Mouse (Mus musculus) kidney, adult 18-20 months (tissue): Measurements from ENCODE around the gene Olfr1368.

Source experiments
- DNase-seq: peaks from one replicate; pipeline ENCODE4 v3.0.0; 2021

Gene Olfr1368

DNA sequence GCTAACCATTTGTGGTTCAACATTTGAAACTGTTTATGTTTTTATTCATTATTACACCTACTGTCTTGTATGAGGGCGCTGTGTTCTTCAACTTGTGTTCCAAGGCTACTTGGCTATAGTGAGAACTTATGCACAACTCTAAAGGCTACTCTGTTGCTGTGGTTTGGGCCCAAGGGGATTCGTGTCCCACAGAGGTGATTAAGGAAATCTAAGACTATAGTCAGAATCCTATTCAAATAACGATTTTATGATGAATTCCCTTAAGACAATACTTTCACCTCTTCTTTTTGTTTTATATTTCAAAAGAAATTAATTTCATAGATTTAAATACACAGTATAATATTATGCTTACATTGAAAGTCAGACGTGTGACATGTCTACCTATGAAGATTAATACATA is at the start of gene Olfr1368:
Gene Olfr1368, minus strand, starts transcription at position 101 of the 400 bp plus-strand sequence.
- no peak for DNase-seq

DNA sequence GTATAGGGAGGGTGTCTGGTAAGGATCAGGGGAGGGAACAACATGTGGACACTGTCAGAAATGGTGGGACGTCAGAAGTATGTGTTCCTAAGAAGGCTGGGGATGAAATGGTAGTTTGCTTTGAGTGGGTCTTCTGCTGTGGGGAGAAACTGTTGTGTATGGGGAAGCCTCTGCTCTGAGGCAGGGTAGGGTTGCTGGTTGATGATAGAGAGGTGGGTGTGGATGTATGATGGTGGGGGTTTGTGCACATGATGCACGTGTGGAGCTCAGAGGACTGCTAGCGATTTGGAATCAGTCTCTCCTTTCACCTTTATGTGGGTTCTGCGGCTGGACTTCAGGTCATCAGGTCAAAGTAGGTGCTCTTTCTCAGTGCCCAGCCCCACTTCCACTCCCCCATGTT is 39.9 kb upstream of the Olfr1368 start:
- no peak for DNase-seq

DNA sequence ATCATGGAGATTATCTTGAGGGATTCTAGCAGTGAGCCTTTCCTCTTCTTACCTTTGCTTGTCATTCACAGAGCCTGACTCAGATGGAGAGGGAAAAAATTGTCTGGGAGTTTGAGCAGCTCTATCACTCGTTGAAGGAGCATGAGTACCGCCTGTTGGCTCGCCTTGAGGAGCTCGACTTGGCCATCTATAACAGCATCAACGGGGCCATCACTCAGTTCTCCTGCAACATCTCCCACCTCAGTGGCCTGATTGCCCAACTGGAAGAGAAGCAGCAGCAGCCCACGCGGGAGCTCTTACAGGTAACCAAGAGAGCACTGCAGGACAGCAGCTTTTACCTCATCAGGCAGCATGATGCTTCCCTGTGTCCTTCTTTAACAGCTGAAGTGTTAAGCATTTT is 38.0 kb upstream of the Olfr1368 start:
- DNase-seq: no peak

- no peak for DNase-seq
These were observed 37.4 kb upstream of the Olfr1368 start for GRCm38 (mm10) chr13:21183066-21183465.

DNA sequence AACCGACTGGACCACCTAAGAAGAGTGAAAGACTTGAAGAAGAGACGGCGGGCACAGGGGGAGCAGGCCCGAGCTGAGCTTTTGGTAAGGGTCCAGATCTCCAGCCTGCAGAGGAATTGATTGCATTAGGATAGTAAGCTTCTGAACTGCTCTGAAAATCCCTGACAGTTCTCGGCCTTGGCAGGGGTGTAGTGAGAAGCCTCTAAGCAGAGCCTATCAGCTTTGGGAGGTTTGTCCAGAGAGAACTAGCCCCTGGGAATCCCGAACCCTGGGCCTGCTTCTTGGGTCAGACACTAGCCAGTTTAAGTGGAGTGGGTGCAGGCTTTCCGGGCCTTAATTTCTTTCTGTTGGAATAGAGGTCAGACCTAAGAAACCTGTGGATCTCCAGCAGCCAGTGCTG is 36.3 kb upstream of the Olfr1368 start:
- no peak for DNase-seq

DNA sequence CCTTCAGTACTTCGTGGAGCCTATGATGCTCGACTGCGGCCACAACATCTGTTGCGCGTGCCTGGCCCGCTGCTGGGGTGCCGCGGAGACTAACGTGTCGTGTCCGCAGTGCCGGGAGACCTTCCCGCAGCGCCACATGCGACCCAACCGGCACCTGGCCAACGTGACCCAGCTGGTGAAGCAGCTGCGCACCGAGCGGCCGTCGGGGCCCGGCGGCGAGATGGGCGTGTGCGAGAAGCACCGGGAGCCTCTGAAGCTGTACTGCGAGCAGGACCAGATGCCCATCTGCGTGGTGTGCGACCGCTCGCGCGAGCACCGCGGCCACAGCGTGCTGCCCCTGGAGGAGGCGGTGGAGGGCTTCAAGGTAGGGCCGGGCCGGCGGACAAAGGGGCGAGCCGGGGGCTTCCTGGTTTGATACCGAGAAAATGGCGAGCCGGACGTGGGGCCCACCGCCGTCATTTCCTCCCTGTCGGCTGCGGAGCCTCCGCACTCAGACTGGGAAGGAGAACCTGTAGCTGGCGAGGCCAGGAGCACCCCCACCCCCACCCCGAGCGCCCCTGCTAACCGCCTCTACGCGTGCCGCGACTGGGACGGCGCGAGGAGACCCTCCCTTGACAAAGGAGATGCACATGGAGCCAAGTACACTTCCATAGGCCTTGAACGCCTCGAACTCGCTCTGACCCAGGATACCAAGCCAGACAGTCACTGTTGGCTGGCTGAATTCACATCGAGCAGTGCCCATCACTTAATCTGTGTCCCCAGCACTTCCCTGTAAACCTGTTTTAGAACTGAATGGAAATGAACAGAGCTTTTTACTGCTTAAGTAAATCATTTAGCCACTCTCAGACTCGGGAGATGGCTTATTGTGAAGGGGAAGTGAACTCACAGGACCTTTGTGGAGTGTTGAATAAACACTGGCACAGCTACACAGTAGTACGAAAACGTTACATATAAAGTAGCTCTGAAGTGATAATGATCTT is 35.2 kb upstream of the Olfr1368 start:
- no peak for DNase-seq

- peak; percentile 98 for DNase-seq
These were observed 34.3 kb upstream of the Olfr1368 start for GRCm38 (mm10) chr13:21179724-21180550.

DNA sequence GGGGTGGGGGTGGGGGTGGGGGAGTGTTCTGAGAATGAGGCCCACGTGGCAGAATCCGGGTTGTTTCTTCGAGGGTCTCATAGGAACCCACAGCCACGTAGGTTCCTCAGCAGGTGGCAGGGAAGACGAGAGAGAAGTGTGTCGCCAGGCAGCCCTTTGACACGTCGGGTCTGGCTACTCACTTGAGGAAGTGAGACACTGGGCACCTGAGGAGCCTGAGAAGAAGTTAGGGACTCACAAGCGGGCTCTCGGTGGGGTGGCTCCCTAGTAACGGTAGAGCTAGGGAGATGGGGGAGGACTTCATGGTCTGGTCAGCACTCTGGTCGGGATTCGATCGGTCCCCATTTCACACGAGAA is 33.7 kb upstream of the Olfr1368 start, which contains the start of gene Trim27:
Gene Trim27, plus strand, starts transcription at position 79 of the 357 bp plus-strand sequence.
- no peak for DNase-seq

GRCm38 (mm10) chr13:21178364-21178763 is 32.7 kb upstream of the Olfr1368 start:
- no peak for DNase-seq

DNA sequence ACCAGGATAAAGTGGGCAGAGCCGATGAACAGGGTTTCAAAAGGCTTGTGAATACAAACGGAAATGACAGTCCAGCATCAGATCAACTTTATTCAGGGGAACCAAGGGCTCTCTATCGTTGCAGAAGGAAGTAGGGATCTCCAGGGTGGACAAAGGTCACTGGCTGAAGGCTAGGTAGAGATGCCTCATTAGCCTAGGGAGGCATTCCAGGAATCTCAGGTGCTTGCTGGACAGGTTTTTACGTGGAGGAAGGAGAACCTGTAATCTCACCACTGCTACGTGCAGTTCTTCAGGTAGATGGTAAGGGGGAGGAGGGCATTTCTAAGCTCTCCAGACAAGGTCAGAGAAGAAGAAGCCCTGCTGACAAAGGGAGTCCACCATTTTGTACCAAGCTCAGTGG is 32.0 kb upstream of the Olfr1368 start:
- DNase-seq: no peak

GRCm38 (mm10) chr13:21176733-21177132 is 31.1 kb upstream of the Olfr1368 start:
- DNase-seq: no peak

GRCm38 (mm10) chr13:21173072-21173471 is 27.4 kb upstream of the Olfr1368 start:
- DNase-seq: peak; percentile 88

GRCm38 (mm10) chr13:21172241-21173027 is 26.8 kb upstream of the Olfr1368 start:
- peak; percentile 72 for DNase-seq

- no peak for DNase-seq
These were observed 26.0 kb upstream of the Olfr1368 start for GRCm38 (mm10) chr13:21171600-21172150.

DNA sequence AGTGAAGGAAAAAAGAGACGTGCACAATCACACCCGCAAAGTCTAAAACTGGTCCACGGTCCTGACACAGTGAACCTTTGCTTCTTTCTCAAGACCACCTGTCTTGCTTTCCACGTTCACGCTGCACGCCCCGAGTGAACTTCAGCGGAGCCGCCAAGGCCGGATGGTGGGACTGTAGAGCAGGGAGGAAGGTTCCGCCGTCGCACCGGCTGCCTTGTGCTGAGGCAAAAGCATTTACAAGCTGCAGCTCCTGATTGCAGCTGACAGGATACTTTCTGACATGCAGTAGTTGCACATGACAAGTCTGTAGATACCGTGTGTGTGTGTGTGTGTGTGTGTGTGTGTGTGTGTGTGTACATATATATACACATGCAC is 25.5 kb upstream of the Olfr1368 start:
- DNase-seq: no peak

GRCm38 (mm10) chr13:21170431-21171155 is 24.9 kb upstream of the Olfr1368 start:
- no peak for DNase-seq

DNA sequence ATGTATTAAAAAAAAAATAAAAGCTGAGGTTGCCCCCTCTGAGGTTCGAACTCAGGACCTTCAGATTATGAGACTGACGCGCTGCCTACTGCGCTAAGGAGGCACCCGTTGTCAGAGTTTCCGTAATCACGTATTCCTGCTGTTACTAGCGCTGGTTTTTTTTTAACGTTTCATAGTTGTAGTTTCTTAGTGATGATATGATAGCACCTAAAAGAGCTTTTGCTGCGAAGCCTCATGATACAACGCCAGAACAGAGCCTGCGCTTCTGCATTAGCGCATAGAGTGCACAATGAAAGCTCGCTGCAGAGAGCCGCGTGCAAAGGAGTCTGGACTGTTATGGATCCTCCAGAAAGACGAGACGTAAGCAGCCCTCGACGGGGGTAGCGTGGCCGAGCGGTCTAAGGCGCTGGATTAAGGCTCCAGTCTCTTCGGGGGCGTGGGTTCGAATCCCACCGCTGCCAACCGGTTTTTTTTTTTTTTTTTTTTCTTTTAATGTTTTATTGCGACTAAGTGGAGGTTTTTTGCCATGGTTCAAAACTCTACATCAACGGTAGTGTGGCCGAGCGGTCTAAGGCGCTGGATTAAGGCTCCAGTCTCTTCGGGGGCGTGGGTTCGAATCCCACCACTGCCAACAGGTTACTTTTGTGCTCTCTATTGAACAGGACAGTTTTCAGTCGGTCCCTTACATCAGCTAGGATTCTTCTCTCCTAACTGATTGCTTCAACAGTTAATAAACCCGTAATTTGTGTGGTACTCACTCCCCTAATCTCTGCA is 24.2 kb upstream of the Olfr1368 start:
- peak; percentile 85 for DNase-seq

- DNase-seq: peak; percentile 14
These were observed 23.5 kb upstream of the Olfr1368 start for GRCm38 (mm10) chr13:21169121-21169656.

DNA sequence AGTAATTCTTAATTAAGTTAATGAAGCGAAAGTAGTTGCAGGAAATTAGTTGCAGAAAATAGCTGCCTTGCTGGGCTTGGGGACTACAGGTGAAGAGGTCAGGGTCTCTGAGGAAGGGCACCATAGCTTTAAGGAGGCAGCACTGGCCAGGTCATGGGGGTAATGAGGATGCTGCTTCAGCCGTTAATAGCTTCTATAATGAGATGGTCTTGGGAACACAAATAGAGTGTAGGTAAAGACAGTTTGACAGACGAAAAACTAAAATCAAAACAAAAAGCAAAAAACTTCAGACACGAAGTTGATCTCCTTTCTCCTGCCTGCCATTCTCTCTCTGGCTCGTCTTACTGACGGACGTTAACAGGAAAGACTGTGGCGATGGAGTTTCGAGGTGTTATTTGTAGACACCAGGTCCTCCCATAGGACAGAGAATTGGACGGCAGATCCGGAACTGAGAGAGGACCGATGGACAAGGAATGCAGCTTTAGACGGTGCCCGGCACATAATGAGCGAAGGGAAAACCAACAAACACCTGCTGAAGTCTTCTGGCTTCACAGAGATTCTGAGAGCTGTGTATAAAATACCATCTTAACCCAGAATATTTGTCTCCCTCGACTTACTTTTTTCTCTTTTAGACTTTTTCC is 22.8 kb upstream of the Olfr1368 start:
- DNase-seq: peak; percentile 56

DNA sequence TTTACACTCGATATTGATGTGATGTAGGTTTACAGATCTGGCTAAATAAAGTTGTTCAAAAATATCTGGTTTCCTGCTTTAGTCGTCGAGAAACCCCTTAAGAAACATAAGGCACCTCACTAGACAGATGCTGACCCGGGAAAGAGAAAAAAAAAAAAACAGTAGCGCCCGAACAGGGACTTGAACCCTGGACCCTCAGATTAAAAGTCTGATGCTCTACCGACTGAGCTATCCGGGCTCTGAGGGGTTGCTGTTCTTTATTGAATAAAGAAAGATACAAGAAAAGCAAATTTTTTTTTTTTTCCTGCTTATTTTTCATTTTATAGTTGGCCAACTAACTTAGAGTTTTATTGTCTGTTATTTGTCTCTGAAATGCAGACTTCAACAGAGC is 22.2 kb upstream of the Olfr1368 start:
- DNase-seq: peak; percentile 32
